Mouse (Mus musculus) right cerebral cortex, postnatal 10 days (tissue): ENCODE measurements around the gene Rap1gap2.

Experiments used
- DNase-seq, 2 experiments: peaks; one replicate each; pipeline ENCODE4 v3.0.0; 2021; ENCODE audit warnings: low spot score in 2 of 2

The Rap1gap2 gene

DNA sequence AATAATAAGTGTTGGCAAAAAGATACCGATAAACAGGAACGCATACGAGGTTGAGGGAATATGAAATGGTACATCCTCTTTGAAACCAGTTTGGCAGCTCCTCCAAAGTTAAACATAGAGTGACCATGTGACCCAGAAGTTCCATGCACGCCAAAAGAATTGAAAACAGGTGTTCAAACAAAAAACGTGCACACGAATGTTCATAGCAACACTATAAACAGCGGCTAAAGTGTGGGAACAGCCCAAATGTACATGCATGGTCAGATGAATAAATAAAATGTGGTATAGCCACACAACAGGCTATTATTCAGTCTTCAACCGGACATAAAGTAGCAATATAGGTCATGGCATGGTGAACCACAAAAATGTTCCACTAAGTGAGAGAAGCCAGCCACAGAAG, 108.2 kb downstream of the Rap1gap2 start:
- no peak for DNase-seq

DNA sequence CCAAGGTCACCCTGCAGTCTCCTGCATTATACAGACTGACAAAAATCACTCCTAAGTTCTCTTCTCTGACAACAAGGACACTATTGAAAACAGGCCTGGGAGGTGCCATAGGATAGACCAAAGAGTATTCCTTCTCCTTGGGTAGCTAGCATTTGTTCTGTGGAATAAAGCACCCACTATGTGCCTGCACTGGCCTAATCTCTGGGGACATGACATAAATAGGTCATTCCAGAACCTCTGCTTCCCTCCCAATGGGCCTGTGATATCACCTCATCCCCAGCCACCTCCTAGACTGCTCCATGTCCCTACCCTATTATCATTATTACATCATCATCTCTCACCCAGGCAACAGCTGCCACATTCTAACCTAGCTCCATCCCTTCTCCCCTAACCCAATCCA, 108.7 kb downstream of the Rap1gap2 start:
- DNase-seq, result no peak

DNA sequence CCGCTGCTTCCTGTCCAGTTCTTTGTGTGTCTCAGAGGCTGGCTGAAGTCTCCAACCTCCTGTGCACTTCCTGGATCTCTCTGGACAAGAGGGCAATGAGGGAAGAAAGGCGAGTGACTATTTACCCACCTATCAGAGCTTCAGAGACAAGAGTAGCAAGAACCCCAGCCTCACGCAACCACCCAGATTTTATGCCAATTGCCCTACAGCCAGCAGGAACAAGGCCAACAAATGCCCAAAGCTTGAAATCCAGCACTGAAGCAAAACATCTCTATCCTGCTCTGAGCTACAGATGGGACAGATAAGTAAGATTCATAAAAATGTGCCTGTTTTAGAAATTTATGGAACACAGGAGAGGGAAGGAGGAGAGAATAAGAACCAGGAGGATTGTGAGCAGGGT, 109.7 kb downstream of the Rap1gap2 start:
- no peak for DNase-seq

DNA sequence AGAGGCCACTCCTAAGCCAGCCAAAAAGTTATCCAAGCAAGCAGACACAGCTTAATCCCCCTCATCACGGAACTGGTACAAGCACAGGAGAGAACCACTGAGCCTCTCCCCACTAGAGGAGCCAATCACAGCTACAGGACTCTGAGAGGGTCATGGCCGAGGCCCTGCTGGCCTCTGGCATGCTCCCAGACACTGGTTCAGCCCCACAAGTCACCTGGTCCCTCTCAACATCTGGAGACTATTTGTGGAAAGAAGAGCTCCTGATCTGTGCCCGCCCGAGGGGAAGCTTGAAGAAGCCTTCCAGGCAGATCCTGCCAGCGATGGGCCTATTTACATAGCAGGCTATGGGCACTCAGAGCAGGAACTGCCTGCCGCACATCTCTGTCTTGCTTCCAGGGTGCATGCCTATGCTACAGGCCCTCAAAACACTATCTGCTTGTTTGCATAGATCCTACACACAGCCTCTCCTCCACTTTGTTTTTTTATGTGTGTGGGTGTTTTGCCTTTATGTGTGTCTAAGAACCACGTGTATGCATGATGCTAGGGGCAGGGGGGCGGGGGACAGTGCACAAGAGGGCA, 111.1 kb downstream of the Rap1gap2 start:
- DNase-seq, result no peak

DNA sequence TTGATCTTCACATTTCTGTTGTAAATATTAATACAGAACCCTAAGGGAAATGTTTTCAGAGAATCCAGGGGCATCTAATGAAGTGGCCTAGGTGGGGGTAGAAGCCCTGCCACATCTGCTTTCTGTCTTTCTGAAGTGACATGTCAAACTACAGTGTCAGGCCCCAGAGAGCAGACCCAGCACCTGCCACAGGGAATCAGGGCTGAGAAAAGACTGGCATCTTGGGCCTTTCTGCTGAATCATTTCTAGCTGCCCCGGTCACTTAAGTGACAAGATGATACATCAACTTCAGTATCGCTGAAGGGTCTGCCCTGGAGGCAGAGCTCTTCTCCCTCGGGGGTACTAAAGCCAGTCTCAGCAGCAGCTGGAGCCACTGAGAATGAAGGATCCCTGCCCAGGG, 111.7 kb downstream of the Rap1gap2 start:
- no peak for DNase-seq

DNA sequence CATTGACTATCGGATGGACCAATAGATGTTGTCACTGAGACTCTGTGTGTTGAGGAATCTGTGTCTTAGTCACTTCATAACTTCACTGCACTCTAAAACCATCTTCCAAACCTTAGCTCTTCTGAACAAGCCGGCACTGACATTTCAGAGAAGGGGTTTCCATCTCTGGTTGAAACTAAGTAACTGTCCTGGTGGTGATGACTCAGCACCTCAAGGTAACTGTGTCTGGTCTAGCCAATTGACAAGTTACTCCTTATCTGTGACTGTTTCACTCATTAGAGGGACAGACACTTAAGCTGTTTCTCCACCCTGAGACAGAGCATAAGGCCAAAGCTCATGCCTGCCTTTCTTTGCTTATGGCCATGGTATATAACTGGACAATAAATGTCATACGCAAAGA, 114.1 kb downstream of the Rap1gap2 start:
- no peak for DNase-seq

DNA sequence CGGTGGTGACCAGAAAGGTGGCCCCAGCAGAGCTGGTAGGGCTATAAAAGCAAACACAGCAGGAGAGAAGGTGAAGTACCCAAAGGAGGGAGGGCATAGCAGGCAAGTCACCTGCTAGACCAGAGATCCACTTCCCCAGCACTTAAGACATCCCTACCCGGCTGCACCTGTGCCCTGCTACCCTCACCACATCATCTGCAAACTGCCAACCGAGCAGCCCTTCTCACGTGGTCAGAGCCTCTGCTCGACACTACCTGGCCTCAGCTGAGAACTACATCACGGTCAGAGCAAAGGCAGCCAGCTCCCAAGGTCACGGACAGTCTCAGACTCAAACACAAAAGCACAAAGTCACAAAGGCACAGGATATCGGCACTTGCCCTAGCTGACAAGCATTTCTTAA, 116.8 kb downstream of the Rap1gap2 start:
- DNase-seq, result no peak

DNA sequence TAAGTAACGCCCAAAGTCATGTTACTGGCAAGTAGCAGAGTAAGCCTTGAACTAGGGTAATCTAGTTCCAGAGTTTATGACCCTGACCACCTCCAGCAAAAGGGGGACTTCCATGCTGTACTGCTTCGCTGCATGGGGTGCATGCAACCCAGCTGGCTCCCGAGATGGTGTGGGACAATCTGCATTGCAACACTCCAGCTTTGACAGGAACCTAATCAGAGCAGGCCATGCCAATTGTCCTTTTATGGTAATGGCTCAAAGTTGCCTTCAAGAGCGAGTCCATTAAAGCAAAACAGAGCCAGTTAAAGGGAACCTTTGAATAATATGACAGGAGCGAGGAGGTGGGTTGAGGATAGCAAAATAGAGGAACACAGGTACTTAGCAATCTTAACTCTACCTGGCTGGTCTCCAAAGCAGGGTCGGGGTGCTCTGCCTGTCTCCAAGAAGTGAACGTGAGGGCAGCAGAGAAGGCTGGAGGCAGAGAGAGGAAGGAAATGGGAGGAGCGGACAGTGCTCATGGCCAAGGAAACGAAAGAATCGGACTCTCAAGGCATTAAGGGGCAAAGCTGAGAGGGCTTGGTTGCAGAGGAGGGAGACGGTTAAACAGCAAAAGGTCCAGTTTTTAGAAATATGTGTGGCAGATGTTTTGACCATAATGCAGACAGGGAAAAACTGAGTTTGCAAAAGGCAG, 117.4 kb downstream of the Rap1gap2 start:
- DNase-seq, result no peak

DNA sequence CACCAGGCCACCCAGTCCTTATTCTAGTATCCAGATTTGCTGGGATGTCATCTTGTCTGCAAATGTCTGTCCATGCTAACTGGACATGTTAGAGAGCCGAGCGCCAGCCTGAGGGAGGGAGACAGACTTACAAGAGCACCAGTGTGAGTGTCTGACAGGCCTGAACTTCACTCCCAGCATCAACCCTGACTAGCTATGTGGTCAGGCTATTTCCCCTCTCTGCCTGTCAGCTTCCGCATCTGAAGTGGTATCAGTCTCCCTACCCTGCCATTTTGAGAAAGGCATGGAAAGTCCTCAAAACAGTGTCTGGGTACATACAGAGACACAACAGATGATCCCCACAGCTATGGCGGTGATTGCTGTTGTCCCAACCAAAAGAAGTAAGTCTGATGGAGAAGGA, 119.6 kb downstream of the Rap1gap2 start:
- DNase-seq, result no peak

DNA sequence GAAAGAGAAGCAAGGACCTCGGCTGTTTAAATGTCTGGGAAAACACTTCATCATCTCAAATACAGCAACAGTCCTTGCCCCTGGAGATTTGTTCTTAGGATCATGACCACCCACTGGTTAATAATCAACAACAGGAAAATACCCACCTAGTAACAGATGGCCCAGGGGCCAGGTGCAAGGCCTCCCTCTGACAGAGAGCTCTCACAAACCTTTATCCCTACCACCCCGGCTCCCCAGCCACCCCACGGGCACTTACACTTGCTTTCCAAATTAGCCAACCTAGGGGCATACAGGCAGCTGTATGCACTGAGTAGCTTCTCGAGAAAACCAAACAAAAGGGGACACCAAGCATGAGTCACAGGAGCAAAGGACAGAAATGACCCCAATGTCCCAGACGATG, 121.5 kb downstream of the Rap1gap2 start:
- DNase-seq, result no peak

DNA sequence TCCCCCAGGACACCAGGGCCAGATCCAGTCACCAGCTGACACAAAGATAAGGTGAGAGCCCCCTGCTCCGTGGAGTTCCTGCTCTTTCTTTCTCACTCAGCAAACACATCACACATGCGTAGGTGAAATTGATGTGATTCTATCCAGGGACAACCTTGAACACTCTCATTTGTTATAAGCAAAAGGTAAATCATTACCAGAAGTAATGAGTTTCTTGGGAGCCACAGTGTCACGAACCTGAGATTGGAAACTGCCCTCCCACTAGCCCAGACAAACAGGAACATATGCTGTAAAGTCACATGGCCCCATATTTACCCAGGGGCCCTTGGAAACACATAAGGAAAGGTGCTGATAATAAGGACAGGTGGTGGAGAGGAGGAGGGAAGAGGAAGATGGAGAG, 122.8 kb downstream of the Rap1gap2 start:
- DNase-seq, result no peak

DNA sequence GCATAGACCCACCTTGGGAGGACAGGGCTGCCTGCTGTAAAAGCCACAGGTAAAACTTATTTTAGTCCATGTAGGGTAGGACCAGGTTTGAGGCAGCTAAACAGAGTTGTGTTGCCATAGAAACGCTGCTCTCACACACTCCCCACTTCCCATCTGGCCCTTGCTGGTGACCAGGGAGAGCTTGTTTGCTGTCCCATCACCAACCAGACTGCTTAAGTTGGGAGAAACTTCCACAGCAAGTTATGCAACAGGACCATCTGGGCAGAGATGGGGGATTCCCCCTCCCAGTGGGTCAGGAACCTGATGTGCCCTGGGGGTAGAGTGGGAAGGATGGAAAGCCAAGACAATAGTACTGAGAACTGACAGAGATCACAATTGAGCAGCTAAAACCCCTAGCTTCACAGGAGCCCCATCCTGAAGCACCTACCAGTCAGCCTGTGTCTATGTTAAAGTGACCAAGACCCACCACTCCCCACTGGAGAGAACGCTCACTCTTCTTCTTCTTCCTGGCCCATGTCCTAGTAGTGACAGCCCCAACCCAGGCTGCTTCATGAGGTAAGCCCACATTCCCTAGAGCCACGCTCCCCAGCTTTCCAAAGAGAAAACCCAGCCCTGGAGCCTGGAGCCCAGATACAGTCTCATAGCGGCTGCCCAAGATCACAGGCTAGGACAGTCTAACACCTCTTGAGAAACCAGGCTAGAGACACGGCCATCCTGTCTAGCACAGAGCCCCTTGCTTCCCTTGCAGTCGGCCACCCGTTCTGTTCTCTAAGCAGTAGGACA, 125.1 kb downstream of the Rap1gap2 start:
- peak; percentile 58 to 74 for DNase-seq

DNA sequence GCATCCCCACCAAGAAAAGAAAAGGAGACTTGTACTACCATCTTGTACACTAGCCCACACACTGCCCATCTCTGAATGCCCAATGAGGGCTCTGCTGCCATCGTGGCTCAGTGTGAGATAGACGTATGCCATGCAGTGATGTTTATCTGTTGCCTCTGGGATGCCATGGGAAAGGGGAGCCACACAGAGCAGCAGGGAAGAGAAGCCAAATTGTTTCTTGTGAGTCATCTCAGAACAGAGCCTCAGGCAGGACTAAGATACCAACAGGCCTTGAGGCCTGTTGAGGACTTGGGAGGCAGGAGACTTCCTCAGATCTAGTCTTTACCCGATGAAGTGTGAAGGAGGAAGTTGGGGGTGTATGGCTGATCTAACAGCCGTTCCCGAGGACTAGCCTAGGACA, 126.8 kb downstream of the Rap1gap2 start:
- no peak for DNase-seq

DNA sequence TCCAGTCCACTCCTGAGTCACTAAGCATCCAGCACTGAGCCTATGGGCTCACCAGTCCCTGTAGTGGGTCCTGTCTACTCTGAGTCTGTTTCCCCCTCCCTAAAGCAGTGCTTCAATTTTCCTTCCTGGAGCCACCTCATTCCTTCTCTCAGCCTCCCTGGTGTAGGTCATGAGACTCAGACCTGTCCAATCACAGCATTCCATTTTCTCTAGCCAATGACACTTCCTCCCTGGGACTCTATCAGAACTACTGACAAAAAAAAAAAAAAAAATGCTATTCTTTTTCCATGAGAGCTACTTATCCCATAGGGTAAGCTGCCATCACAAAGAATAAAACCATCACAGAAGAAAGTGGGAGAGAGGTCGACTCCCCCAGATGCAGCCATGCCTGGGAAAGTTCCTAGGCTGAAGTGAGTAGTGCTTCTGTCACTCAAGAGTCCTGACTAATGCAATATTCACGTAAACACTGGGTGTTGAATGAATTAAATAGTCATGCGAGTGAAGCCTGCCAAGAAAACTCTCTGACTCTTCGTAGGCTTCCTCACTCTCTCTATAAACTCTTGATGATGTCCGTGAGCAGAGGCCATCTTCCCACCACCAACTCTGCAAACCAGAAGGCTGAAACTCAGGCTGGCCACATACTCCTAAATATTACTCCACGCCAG, 127.4 kb downstream of the Rap1gap2 start:
- DNase-seq, result no peak

DNA sequence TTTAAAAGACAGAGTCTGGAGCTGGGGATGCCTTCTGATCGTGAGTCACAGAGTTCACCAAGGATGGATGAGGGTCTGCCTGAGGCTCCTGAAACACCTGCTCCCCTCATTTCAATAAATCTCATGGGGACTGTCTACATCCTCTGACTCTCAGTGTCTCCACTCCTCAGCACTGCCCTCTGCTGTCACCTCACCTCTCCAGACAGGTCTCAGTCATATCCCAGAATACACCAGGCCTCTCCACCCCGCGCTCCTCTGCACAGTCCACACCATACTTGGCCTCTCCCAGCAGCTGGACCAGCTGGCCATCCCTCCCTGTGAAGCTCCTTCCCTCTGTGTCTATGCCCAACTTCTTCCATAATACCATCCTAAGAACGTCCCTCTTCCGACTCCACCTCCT, 128.9 kb downstream of the Rap1gap2 start:
- DNase-seq, result no peak

DNA sequence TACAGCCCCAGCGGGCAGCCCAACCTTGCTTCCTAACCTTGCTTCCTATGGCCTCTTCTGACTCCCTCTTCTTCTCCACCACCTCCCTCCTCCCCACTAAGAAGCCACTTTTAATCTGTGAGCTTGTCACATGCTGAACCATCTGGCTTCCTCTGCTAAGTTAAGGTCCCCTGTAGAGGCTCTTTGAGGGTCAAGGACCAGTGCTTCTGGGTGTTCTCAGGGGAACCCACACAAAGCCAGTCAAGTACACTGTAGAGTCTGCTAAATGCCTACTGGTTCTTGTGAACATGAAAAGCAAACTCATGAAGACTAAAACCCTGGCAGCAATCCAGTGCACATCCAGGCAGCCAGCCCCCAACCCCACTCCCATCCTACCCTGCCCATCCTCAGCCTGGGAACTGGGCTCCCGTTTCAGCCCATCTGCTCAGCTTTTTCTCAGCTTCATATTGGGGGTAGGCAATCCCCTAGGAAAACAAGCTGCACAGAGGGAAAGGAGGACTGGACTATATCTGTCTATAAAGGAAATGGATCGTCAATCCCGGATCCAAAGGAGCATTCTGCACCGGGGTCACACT, 130.9 kb downstream of the Rap1gap2 start:
- DNase-seq, result peak; percentile 80 to 86

DNA sequence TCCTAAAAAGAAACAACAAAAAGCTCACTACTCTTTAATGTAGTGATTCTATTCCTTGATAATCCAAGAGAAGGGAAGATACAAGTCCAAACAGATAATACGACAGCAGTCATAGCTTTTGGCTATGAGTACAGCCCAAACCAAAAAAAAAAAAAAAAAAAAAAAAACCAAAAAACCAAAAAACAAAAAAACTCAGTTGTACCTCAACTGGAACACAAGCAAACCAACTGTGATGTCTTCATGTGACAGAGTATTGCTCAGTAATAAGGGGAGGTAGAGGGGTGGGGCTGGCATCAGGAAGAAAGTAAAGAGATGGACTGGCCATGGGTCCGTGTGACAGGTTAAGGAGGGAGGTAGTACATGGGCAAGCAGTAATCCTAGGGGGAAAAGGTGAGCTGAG, 131.8 kb downstream of the Rap1gap2 start:
- DNase-seq, result no peak

DNA sequence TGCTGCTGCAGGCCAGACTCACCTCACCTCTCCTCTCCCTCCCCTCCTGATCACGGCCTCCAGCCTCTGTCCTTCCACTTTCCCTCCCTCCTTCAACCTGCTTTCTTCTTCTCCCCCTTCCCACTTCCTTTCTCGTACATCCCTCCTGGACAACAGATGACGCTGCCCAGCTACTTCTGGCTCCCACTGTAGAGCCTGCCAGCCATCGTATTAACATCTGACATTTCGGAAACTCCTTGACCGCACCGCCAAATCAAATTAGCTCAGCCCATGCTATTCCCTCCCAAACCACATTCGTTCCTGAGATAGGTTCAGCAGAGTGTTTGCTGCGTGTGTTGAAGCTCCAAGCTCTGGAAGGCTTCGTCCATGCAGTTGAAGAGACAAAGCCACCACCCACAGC, 138.0 kb downstream of the Rap1gap2 start:
- DNase-seq, result no peak

DNA sequence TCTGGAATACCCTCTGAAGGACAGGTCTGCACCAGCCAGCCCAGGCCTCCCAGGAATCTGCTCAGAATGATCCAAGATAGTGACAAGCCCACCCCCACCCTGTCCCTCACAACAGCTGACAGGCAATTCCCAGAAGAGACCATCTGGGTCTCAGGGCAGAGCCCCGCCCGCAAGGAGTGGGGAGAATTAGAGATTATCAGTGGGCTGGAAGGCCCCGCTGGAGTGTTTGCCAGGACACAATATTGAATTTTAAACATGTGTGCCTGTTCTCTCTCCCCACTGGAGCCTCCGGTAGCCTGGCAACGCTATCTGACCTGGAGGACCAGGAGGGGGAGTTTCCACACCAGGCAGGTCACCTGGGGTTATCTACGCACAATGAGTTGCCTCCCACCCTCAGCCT, 142.5 kb downstream of the Rap1gap2 start:
- peak in 1 of 2 experiments; percentile 36 for DNase-seq

DNA sequence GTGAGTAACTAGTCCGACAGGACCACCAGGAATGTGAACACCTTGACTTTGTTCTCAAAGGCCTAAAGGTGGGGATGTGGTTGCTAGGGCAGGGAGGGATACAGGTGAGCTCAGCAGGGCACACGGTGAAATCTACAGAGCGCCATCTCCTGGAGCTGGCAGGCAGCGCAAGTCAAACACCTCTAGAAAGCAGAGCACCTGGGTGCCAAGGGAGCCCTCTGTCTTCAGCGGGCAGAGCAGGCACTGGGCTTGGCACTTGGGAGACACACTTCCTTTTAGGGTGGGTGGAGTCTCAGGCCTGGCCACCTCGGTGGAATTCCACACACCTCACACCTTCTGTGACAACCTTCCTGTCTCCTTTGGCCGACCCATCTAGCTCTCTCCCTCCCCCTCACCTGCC, 145.0 kb downstream of the Rap1gap2 start:
- no peak for DNase-seq

DNA sequence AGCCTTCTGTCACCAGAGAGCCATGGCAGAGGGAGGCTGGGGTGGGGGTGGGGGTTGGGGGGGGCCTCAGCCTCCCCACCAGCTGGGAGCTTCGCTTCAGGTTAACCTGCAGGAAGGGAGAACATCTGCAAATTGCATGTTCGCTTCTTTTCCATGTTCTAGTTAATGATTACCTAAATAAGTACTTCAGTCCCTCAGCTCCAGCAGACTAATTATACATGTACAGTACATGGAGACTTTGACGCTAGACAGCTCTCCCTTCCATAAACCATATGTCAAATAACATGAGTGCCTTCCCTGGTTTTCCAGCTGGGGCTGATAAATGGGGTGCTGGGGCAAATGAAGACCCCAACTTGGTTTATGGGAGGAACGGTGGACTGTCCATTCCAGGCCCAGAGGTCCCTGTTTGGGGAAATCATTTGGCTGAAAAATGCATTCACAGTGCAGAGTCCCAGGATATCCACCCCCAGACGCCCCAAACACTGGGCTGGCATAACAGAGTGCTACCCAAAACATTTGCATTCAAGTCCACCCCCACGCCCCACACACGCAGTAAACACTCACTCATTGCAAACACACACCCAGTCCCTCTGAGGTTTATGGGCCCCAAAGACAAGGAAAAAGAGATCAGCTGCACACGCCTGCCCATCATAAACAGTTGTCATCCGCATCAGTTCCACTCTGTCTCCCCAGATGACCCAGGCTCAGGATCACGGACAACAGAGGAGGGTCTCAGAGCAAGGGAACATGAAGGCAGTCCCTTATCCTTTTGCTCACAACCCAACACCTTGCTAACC, 146.3 kb downstream of the Rap1gap2 start:
- DNase-seq, result no peak
